Comparison of ENCODE assay signal across 15 mouse cellular contexts in the genomic region with DNA sequence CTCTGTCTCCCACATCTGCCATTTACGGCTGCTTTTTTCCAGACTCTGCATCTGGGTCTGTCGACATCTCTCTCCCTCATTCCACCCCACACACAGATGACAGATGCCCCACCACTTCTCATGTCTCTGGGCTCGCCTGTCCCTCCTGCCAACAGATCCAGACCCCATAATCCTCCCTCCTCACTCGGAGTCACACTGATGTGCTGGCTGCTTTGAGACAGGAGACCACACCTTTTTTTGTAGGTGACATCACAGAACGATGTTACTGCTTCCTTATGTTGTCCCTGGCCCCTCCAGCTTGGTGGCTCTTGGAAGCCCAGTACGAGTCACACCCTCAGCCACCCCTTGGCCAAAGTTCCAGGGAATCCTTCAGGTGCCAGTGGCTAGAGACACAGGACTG. TPM values are rescaled to one million over a fixed set of nuclear protein-coding genes. Genes with fewer than 3 reads are reported as not detected.
A peak's percentile ranks its signal among the peaks of the same experiment; 100 is the strongest.
DNase-seq lines count a peak whose midpoint lies in the region; ATAC-seq and TF ChIP-seq lines count a peak whose summit lies in the region.
"Had no signal": no experiment of that assay in that cellular context is flagged by ENCODE, and none has a peak within 500 bp of the region (broad histone marks: within the 10 kb centered on the region; RNA-seq: fewer than 3 reads in every experiment).

No protein-coding gene starts in this region.

- no peak for TF ChIP-seq EP300 in heart, postnatal 0 days (IDR thresholded peaks at IDR 0.05; ENCODE audit: low read depth)

- H3K4me3 ChIP-seq in heart, postnatal 0 days (ENCODE audit: low read depth, low read length) = no peak overlapping the region
- H3K4me3 ChIP-seq in G1E (ENCODE audit: low read depth, low read length) = peak overlapping the region; percentile 53; the same call in 1 of the 2 replicates
- H3K4me3 ChIP-seq in liver, embryonic 16.5 days (ENCODE audit: low read depth, low read length) = peak overlapping the region; percentile 34
- H3K4me3 ChIP-seq: limb, embryonic 12.5 days had no signal

- peak overlapping the region; percentile 42; the same call in 1 of the 2 replicates for H3K4me2 ChIP-seq in heart, postnatal 0 days (ENCODE audit: low read depth, low read length)
- peak overlapping the region; percentile 65 for H3K4me2 ChIP-seq in liver, embryonic 16.5 days (ENCODE audit: low read depth, low read length)
- H3K4me2 ChIP-seq: limb, embryonic 12.5 days had no signal

- 34% methylated on average over 6 of the region's 6 CpGs for WGBS in heart, postnatal 0 days
- 24% methylated on average over 6 of the region's 6 CpGs for WGBS in liver, embryonic 16.5 days (ENCODE audit: insufficient replicate concordance)

- no peak for DNase-seq in heart, postnatal 0 days (ENCODE audit: low spot score)
- DNase-seq in heart, adult 18-20 months = no peak
- no peak for DNase-seq in G1E (ENCODE audit: low spot score)
- no peak for DNase-seq in adrenal gland, adult 18-20 months (ENCODE audit: low spot score in 2 of 2)
- no peak for DNase-seq in adrenal gland, adult 2 months
- DNase-seq: gastrocnemius, postnatal 25 days; kidney, postnatal 10 days; right cerebral cortex, postnatal 25 days; thymus, postnatal 36 days had no signal

- H3K27ac ChIP-seq in heart, postnatal 0 days (ENCODE audit: low read depth) = no peak overlapping the region
- peak overlapping the region; percentile 80 for H3K27ac ChIP-seq in liver, embryonic 16.5 days (ENCODE audit: low read length)
- H3K27ac ChIP-seq: limb, embryonic 12.5 days had no signal

- H3K27me3 ChIP-seq in heart, postnatal 0 days (ENCODE audit: control insufficient read depth, insufficient read depth, low read length) = no peaks in the 10 kb centered on the region; the same call in 1 of the 2 replicates
- peaks cover 7% of the 10 kb centered on the region; the same call in 1 of the 2 replicates for H3K27me3 ChIP-seq in G1E (ENCODE audit: insufficient read depth, low read length)
- H3K27me3 ChIP-seq in liver, embryonic 16.5 days (ENCODE audit: control insufficient read depth, insufficient read depth, low read depth, low read length) = peaks cover 6% of the 10 kb centered on the region

- H3K9ac ChIP-seq in heart, postnatal 0 days (replicated peaks; ENCODE audit: low read depth, low read length) = no peak overlapping the region
- peak overlapping the region; percentile 58 for H3K9ac ChIP-seq in liver, embryonic 16.5 days (ENCODE audit: low read depth, low read length)
- H3K9ac ChIP-seq: limb, embryonic 12.5 days had no signal

- no peak for ATAC-seq in heart, postnatal 0 days (ENCODE audit: insufficient read depth, low read depth)
- ATAC-seq in G1E (ENCODE audit: extremely low read depth, insufficient number of reproducible peaks, low FRiP score, poor library complexity, severe bottlenecking) = no peak
- ATAC-seq in erythroblast, adult 5-6 weeks (replicated peaks; ENCODE audit: low FRiP score, poor library complexity, severe bottlenecking) = peak; percentile 58
- peak; percentile 62 for ATAC-seq in liver, embryonic 16.5 days (ENCODE audit: low read depth)
- ATAC-seq: hindbrain, embryonic 16.5 days; Patski had no signal

- no peak for TF ChIP-seq CTCF in heart, postnatal 0 days (IDR thresholded peaks at IDR 0.05; ENCODE audit: low read depth)
- TF ChIP-seq CTCF in G1E (IDR thresholded peaks at IDR 0.05; ENCODE audit: low read depth, low read length) = no peak

- no peaks in the 10 kb centered on the region for H3K9me3 ChIP-seq in heart, postnatal 0 days (replicated peaks; ENCODE audit: control insufficient read depth, low read length)
- no peaks in the 10 kb centered on the region for H3K9me3 ChIP-seq in G1E (replicated peaks)
- no peaks in the 10 kb centered on the region for H3K9me3 ChIP-seq in liver, embryonic 16.5 days (replicated peaks; ENCODE audit: control insufficient read depth, low read length)
- H3K9me3 ChIP-seq: limb, embryonic 12.5 days had no signal

- no peaks in the 10 kb centered on the region for H3K36me3 ChIP-seq in heart, postnatal 0 days (replicated peaks; ENCODE audit: control insufficient read depth, insufficient read depth, low read length)
- H3K36me3 ChIP-seq in G1E (replicated peaks) = no peaks in the 10 kb centered on the region
- no peaks in the 10 kb centered on the region for H3K36me3 ChIP-seq in liver, embryonic 16.5 days (ENCODE audit: control insufficient read depth, insufficient read depth)
- H3K36me3 ChIP-seq: limb, embryonic 12.5 days had no signal

- peaks cover 15% of the 10 kb centered on the region; the same call in 1 of the 2 replicates for H3K4me1 ChIP-seq in heart, postnatal 0 days (ENCODE audit: control insufficient read depth, insufficient read depth)
- peaks cover 85% of the 10 kb centered on the region for H3K4me1 ChIP-seq in G1E (ENCODE audit: insufficient read depth, low read depth, low read length)
- peaks cover 23% of the 10 kb centered on the region for H3K4me1 ChIP-seq in liver, embryonic 16.5 days (ENCODE audit: control insufficient read depth, low read depth, low read length)

RNA-seq across cellular contexts. Expression of a gene that starts 2.4 kb away (rescaled TPM):
- 3.8 TPM in 1 of 2 replicates, not detected in the other for total RNA-seq in heart, postnatal 0 days (2014; rRNA removed; ENCODE audit: low replicate concordance)
- polyA plus RNA-seq in heart, postnatal 0 days (2015; fragmentation: Nextera tagmentation; extraction: Ambion mirVana) = 3.0 and 3.3 TPM in 2 replicates
- total RNA-seq in heart, adult 18-20 months (2021) = under 1 TPM in 1 of 2 experiments, not detected in 1; 0.57 TPM
- total RNA-seq in G1E (2014; fragmentation: Nextera tagmentation) (not detected in 2 replicates), G1E (2017) (0.58 TPM in 1 of 2 replicates, not detected in the other)
- polyA plus RNA-seq in G1E (2012) = 2.0 and 3.6 TPM in 2 replicates
- not detected in 2 replicates for total RNA-seq in erythroblast, adult 5-6 weeks (2015; ENCODE audit: low replicate concordance)
- total RNA-seq in erythroblast, adult 5-6 weeks (2017; ENCODE audit: low replicate concordance) = 1.4 TPM in 1 of 2 replicates, not detected in the other
- polyA plus RNA-seq in liver, embryonic 16.5 days (2015; fragmentation: Nextera tagmentation; extraction: Ambion mirVana) = 0.55 and 0.77 TPM in 2 replicates
- total RNA-seq in adrenal gland, adult 18-20 months (2021) = not detected
- total RNA-seq in adrenal gland, adult 2 months (2021) = under 1 TPM in 1 of 2 experiments, not detected in 1; 0.45 TPM
- 0.57 and 1.1 TPM in 2 replicates for polyA plus RNA-seq in adrenal gland, adult 2 months (2012; rRNA removed)

RNA-seq across cellular contexts. Expression of a gene that starts 3.5 kb away (rescaled TPM):
- total RNA-seq in heart, postnatal 0 days (2014; rRNA removed; ENCODE audit: low replicate concordance) = 1.6 TPM in 1 of 2 replicates, not detected in the other
- polyA plus RNA-seq in heart, postnatal 0 days (2015; fragmentation: Nextera tagmentation; extraction: Ambion mirVana) = 0.22 and 0.32 TPM in 2 replicates
- total RNA-seq in heart, adult 18-20 months (2021) = not detected
- total RNA-seq in G1E (2014; fragmentation: Nextera tagmentation) (not detected in 2 replicates), G1E (2017) (not detected in 2 replicates)
- polyA plus RNA-seq in G1E (2012) = 0.36 TPM in 1 of 2 replicates, not detected in the other
- total RNA-seq in erythroblast, adult 5-6 weeks (2015; ENCODE audit: low replicate concordance) = not detected in 2 replicates
- not detected in 2 replicates for total RNA-seq in erythroblast, adult 5-6 weeks (2017; ENCODE audit: low replicate concordance)
- polyA plus RNA-seq in liver, embryonic 16.5 days (2015; fragmentation: Nextera tagmentation; extraction: Ambion mirVana) = 0.17 TPM in 1 of 2 replicates, not detected in the other
- total RNA-seq in adrenal gland, adult 18-20 months (2021) = not detected
- total RNA-seq in adrenal gland, adult 2 months (2021) = not detected
- polyA plus RNA-seq in adrenal gland, adult 2 months (2012; rRNA removed) = 0.21 and 0.34 TPM in 2 replicates
- total RNA-seq: gastrocnemius, postnatal 25 days had no signal
- polyA plus RNA-seq: Patski had no signal

RNA-seq across cellular contexts. Expression of a gene that starts 5.2 kb away (rescaled TPM):
- total RNA-seq in heart, postnatal 0 days (2014; rRNA removed; ENCODE audit: low replicate concordance) = not detected in 2 replicates
- polyA plus RNA-seq in heart, postnatal 0 days (2015; fragmentation: Nextera tagmentation; extraction: Ambion mirVana) = 0.10 TPM in 1 of 2 replicates, not detected in the other
- total RNA-seq in heart, adult 18-20 months (2021) = not detected
- not detected in 2 replicates for total RNA-seq in G1E (2014; fragmentation: Nextera tagmentation)
- total RNA-seq in G1E (2017) = 0.23 and 0.27 TPM in 2 replicates
- 0.10 and 0.24 TPM in 2 replicates for polyA plus RNA-seq in G1E (2012)
- not detected in 2 replicates for total RNA-seq in erythroblast, adult 5-6 weeks (2015; ENCODE audit: low replicate concordance)
- total RNA-seq in erythroblast, adult 5-6 weeks (2017; ENCODE audit: low replicate concordance) = not detected in 2 replicates
- polyA plus RNA-seq in liver, embryonic 16.5 days (2015; fragmentation: Nextera tagmentation; extraction: Ambion mirVana) = 4.0 and 5.7 TPM in 2 replicates
- total RNA-seq in adrenal gland, adult 18-20 months (2021) = not detected
- total RNA-seq in adrenal gland, adult 2 months (2021) = not detected
- not detected in 2 replicates for polyA plus RNA-seq in adrenal gland, adult 2 months (2012; rRNA removed)
- total RNA-seq: gastrocnemius, postnatal 25 days; layer of hippocampus, postnatal 25 days had no signal
- polyA plus RNA-seq: hindbrain, embryonic 16.5 days; Patski had no signal

RNA-seq across cellular contexts. Expression of a gene that starts 8.8 kb away (rescaled TPM):
- 74.3 and 131 TPM in 2 replicates for total RNA-seq in heart, postnatal 0 days (2014; rRNA removed; ENCODE audit: low replicate concordance)
- 73.2 and 74.1 TPM in 2 replicates for polyA plus RNA-seq in heart, postnatal 0 days (2015; fragmentation: Nextera tagmentation; extraction: Ambion mirVana)
- 10 to 100 TPM; 55.1 to 59.5 TPM for total RNA-seq in heart, adult 18-20 months (2021)
- total RNA-seq in G1E (2014; fragmentation: Nextera tagmentation) (28.9 and 32.3 TPM in 2 replicates), G1E (2017) (35.6 and 50.0 TPM in 2 replicates)
- polyA plus RNA-seq in G1E (2012) = 80.6 and 97.0 TPM in 2 replicates
- 28.1 and 36.8 TPM in 2 replicates for total RNA-seq in erythroblast, adult 5-6 weeks (2015; ENCODE audit: low replicate concordance)
- 33.3 and 63.0 TPM in 2 replicates for total RNA-seq in erythroblast, adult 5-6 weeks (2017; ENCODE audit: low replicate concordance)
- 47.4 and 52.1 TPM in 2 replicates for polyA plus RNA-seq in liver, embryonic 16.5 days (2015; fragmentation: Nextera tagmentation; extraction: Ambion mirVana)
- total RNA-seq in adrenal gland, adult 18-20 months (2021) = 10 to 100 TPM; 75.0 to 88.2 TPM
- total RNA-seq in adrenal gland, adult 2 months (2021) = 10 to 100 TPM; 71.8 to 95.8 TPM
- 219 and 291 TPM in 2 replicates for polyA plus RNA-seq in adrenal gland, adult 2 months (2012; rRNA removed)

RNA-seq across cellular contexts. Expression of a gene that starts 14.3 kb away (rescaled TPM):
- 0.15 TPM in 1 of 2 replicates, not detected in the other for total RNA-seq in heart, postnatal 0 days (2014; rRNA removed; ENCODE audit: low replicate concordance)
- 0.15 and 0.16 TPM in 2 replicates for polyA plus RNA-seq in heart, postnatal 0 days (2015; fragmentation: Nextera tagmentation; extraction: Ambion mirVana)
- total RNA-seq in heart, adult 18-20 months (2021) = under 1 TPM; 0.31 to 0.87 TPM
- total RNA-seq in G1E (2014; fragmentation: Nextera tagmentation) (not detected in 2 replicates), G1E (2017) (0.06 TPM in 1 of 2 replicates, not detected in the other)
- polyA plus RNA-seq in G1E (2012) = not detected in 2 replicates
- 0.42 TPM in 1 of 2 replicates, not detected in the other for total RNA-seq in erythroblast, adult 5-6 weeks (2015; ENCODE audit: low replicate concordance)
- not detected in 2 replicates for total RNA-seq in erythroblast, adult 5-6 weeks (2017; ENCODE audit: low replicate concordance)
- polyA plus RNA-seq in liver, embryonic 16.5 days (2015; fragmentation: Nextera tagmentation; extraction: Ambion mirVana) = 3.4 and 4.5 TPM in 2 replicates
- total RNA-seq in adrenal gland, adult 18-20 months (2021) = under 1 TPM; 0.13 to 0.22 TPM
- total RNA-seq in adrenal gland, adult 2 months (2021) = not detected
- polyA plus RNA-seq in adrenal gland, adult 2 months (2012; rRNA removed) = 0.06 TPM in 1 of 2 replicates, not detected in the other
- total RNA-seq: gastrocnemius, postnatal 25 days; layer of hippocampus, postnatal 25 days had no signal
- polyA plus RNA-seq: Patski had no signal

Comparison
In these comparisons a context has a peak if more than half of its experiments do, and no peak if none do; other contexts are left out.
1. ATAC-seq: peak in erythroblast, adult 5-6 weeks (single experiment) and liver, embryonic 16.5 days (single experiment); none in heart, postnatal 0 days (single experiment) and G1E (single experiment).